Mouse (Mus musculus): Measurements from ENCODE around the gene 3110040N11Rik. TPM values are rescaled to one million over a fixed set of nuclear protein-coding genes. Genes with fewer than 3 reads are reported as not detected.
A peak's percentile ranks its signal among the peaks of the same experiment; 100 is the strongest.
"Not testable (repeated sequence)": the region's sequence is repeated elsewhere in the genome, so short reads cannot be mapped to it uniquely, and the experiment has no call there.

Gene 3110040N11Rik
- 12.8 and 15.4 TPM in 2 replicates for polyA plus RNA-seq (2012; rRNA removed)

DNA sequence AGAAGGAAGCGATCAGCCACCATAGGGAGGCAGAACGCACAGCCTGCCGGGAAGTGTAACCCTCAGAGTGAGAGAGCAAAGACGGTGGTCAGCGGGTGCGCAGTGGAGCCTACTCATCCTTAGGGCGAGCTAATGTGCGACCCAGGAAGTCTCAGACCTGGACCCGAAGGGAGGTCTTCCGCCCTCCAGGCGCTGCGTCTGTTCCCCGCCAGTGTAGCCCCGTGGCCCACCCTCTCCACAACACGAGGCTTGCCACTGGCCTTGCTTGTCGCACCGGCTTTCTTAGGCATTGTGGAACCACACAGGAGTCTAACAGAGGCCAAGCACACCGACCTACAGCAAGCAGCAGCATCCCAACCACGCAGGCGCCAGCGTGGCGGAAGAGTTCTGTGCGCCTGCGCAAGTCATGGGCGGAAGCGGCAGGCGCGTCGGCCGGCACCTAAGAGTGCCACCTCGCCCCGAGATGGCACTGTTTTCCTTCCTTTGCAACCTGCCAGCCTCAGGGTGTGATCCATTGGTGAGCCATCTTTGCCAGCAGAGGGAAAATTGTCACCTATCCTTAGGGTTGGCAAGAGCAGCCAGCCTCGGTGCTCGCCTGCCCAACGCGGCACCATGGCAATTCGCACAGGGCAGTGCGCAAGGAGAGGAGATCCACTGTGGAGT is at the start of gene 3110040N11Rik:
TSS of gene 3110040N11Rik (minus strand) at position 384 of the 663 bp plus-strand sequence.
- no peaks in the 10 kb centered on the region for H3K27me3 ChIP-seq (ENCODE audit: control insufficient read depth, insufficient read depth, low read length)
- H3K4me3 ChIP-seq (ENCODE audit: control insufficient read depth, low read depth, low read length): peak within 1 kb of the TSS; percentile 86
- H3K36me3 ChIP-seq (ENCODE audit: control insufficient read depth, insufficient read depth, low read length): peaks cover 2% of the 10 kb centered on the region; the same call in 1 of the 2 replicates
- H3K27ac ChIP-seq (ENCODE audit: control insufficient read depth, insufficient read depth, low read depth, low read length): peak within 1 kb of the TSS; percentile 75
- TF ChIP-seq CTCF (IDR thresholded peaks at IDR 0.05; ENCODE audit: control insufficient read depth, insufficient read depth, insufficient replicate concordance, low read depth, low read length) (peak; percentile 29; the same call in 1 of the 2 replicates), POLR2A (IDR thresholded peaks at IDR 0.05; ENCODE audit: control insufficient read depth, low read depth, low read length) (peak; percentile 94)
- peaks cover 5% of the 10 kb centered on the region for H3K4me1 ChIP-seq (ENCODE audit: control insufficient read depth, insufficient read depth, low read length)

DNA sequence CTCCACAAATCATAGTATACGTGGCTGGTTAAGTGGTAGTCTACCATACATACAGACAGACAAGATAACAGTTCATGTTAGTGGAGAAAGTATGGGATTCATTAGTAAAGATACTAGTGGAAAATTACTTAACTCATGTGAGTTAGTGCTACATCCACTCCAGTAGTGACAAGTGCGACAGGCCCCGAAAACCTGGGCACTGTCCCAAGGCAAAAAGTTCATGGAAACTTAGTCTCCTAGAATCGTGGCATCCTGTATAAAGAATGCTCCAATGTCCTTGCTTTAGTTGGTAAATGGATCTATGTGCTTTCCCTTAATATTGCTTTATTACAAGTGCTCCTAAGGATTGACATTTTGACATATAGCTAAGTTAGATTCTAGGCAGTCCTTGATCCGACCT is 48.5 kb upstream of the 3110040N11Rik start:
- H3K27me3 ChIP-seq (ENCODE audit: control insufficient read depth, insufficient read depth, low read length); H3K4me1 ChIP-seq (ENCODE audit: control insufficient read depth, insufficient read depth, low read length); H3K27ac ChIP-seq (ENCODE audit: control insufficient read depth, insufficient read depth, low read depth, low read length); H3K36me3 ChIP-seq (ENCODE audit: control insufficient read depth, insufficient read depth, low read length); H3K4me3 ChIP-seq (ENCODE audit: control insufficient read depth, low read depth, low read length): not testable (repeated sequence)

DNA sequence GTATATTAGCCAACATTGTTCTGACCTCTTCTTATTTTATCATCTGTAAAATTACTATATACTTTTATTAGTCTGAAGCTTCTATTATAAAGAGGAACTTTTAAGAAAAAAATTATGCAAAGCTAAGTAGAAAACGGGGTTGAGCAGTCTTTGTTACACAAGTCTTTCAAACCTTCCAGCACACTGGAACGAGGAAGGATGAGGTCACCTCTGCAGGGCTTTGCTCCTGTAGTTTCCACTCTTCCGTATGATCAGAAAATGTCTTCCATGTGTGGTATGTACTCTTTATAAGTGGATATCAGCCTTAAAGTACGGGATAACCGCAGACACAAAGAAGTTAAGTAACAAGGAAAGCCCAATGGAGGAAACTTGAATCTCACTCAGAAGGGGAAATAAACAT is 46.2 kb upstream of the 3110040N11Rik start:
- Histone ChIP-seq H3K4me3 (ENCODE audit: control insufficient read depth, low read depth, low read length) (no peak overlapping the region), H3K27ac (ENCODE audit: control insufficient read depth, insufficient read depth, low read depth, low read length) (no peak overlapping the region)
- TF ChIP-seq CTCF (IDR thresholded peaks at IDR 0.05; ENCODE audit: control insufficient read depth, insufficient read depth, insufficient replicate concordance, low read depth, low read length) (no peak), POLR2A (IDR thresholded peaks at IDR 0.05; ENCODE audit: control insufficient read depth, low read depth, low read length) (no peak)

DNA sequence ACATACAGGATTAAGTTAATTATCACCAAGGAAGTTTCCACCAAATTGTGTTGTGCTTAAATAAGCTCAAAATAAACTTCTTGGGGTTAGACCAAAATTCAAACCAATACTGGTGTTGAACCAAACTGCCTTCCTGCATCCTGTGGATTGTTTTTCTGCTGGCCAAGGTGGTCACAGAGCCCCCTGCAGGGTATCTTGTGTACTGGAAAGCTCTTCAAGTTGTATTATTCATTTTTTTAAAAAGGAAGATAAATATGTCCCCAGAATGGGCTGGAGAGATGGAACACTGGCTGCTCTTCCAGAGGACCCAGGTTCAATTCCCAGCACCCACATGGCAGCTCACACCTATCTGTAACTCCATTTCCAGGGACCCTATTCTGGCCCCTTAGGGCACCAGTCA is 45.6 kb upstream of the 3110040N11Rik start:
- H3K4me3 ChIP-seq (ENCODE audit: control insufficient read depth, low read depth, low read length): no peak overlapping the region
- peaks cover 2% of the 10 kb centered on the region for H3K4me1 ChIP-seq (ENCODE audit: control insufficient read depth, insufficient read depth, low read length)
- H3K36me3 ChIP-seq (ENCODE audit: control insufficient read depth, insufficient read depth, low read length): no peaks in the 10 kb centered on the region
- H3K27me3 ChIP-seq (ENCODE audit: control insufficient read depth, insufficient read depth, low read length): no peaks in the 10 kb centered on the region
- no peak for TF ChIP-seq CTCF (IDR thresholded peaks at IDR 0.05; ENCODE audit: control insufficient read depth, insufficient read depth, insufficient replicate concordance, low read depth, low read length)
- no peak for TF ChIP-seq POLR2A (IDR thresholded peaks at IDR 0.05; ENCODE audit: control insufficient read depth, low read depth, low read length)
- no peak overlapping the region for H3K27ac ChIP-seq (ENCODE audit: control insufficient read depth, insufficient read depth, low read depth, low read length)

More for the DNA sequence above, 46.2 kb upstream of the 3110040N11Rik start:
- H3K27me3 ChIP-seq (ENCODE audit: control insufficient read depth, insufficient read depth, low read length): no peaks in the 10 kb centered on the region
- no peaks in the 10 kb centered on the region for H3K4me1 ChIP-seq (ENCODE audit: control insufficient read depth, insufficient read depth, low read length)
- H3K36me3 ChIP-seq (ENCODE audit: control insufficient read depth, insufficient read depth, low read length): no peaks in the 10 kb centered on the region

DNA sequence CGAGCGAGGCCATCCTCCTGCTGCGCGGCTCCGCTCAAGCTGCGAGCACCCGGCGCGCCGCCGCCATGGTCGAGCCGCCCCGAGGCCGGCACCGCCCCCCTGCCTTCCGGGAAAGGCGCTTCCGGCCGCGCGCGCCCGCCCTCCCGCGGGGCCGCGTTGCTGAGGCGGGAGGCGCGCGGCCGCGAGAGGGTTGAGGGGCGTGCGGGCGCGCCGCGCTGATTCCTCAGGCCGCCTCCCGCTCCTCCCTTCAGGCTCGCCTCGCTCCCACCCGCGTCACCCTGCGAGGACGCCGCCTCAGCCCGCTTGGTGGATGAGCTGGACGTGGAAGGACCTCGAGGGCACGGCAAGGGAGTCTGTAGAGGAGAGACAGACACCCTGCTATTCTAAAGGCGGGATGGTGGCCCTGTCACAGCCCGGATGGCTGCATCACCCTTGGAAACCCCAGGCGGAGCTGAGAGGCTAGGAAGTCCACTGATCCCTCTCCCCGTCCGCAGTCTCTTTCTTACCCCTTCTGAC is 40.2 kb upstream of the 3110040N11Rik start, which contains the start of gene Btbd1:
TSS of gene Btbd1 (minus strand) at position 53 of the 516 bp plus-strand sequence.
- Histone ChIP-seq H3K27me3 (ENCODE audit: control insufficient read depth, insufficient read depth, low read length) (no peaks in the 10 kb centered on the region), H3K4me1 (ENCODE audit: control insufficient read depth, insufficient read depth, low read length) (peaks cover 6% of the 10 kb centered on the region), H3K4me3 (ENCODE audit: control insufficient read depth, low read depth, low read length) (peak within 1 kb of the TSS; percentile 84), H3K27ac (ENCODE audit: control insufficient read depth, insufficient read depth, low read depth, low read length) (peak within 1 kb of the TSS; percentile 96), H3K36me3 (ENCODE audit: control insufficient read depth, insufficient read depth, low read length) (no peaks in the 10 kb centered on the region)
- TF ChIP-seq POLR2A (IDR thresholded peaks at IDR 0.05; ENCODE audit: control insufficient read depth, low read depth, low read length) (peak; percentile 74), CTCF (IDR thresholded peaks at IDR 0.05; ENCODE audit: control insufficient read depth, insufficient read depth, insufficient replicate concordance, low read depth, low read length) (no peak)

DNA sequence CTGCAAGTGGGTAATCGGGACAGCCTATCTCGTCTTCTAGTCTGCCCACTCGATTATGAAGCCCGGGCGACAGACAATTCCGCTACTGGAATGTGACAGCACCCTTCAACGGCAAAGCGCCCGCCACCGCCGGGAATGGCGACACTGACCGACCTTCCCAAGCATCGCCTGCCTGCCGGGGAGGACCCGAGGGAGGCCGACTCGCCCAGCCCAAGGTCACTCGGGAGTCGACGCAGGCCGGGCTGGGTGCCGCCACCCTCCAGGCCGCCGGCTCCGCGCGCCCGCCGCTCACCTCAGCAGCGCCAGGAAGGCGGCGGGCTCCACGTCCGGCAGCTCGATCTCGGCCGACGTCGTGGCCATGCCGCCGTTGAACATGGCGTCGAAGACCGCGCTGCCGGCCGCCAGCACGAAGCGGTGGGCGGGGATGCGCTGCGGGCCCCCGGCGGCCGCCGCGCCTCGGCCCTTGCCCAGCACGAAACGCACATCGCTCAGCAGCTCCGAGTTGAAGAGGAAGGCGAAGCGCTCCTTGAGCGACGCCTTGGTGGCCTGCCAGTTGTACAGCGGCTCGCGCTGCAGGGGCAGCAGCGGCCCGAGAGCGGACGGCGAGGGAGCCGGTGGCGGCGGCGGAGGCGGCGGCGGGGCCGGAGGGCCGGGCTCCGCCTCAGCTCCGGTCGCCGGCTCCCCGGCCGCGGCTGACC is 39.6 kb upstream of the 3110040N11Rik start:
- no peak for TF ChIP-seq CTCF (IDR thresholded peaks at IDR 0.05; ENCODE audit: control insufficient read depth, insufficient read depth, insufficient replicate concordance, low read depth, low read length)
- peak; percentile 48; the same call in 1 of the 2 replicates for TF ChIP-seq POLR2A (IDR thresholded peaks at IDR 0.05; ENCODE audit: control insufficient read depth, low read depth, low read length)
- H3K27ac ChIP-seq (ENCODE audit: control insufficient read depth, insufficient read depth, low read depth, low read length): peak overlapping the region; percentile 96
- H3K4me1 ChIP-seq (ENCODE audit: control insufficient read depth, insufficient read depth, low read length): peaks cover 6% of the 10 kb centered on the region
- peak overlapping the region; percentile 84 for H3K4me3 ChIP-seq (ENCODE audit: control insufficient read depth, low read depth, low read length)
- H3K36me3 ChIP-seq (ENCODE audit: control insufficient read depth, insufficient read depth, low read length): no peaks in the 10 kb centered on the region
- H3K27me3 ChIP-seq (ENCODE audit: control insufficient read depth, insufficient read depth, low read length): no peaks in the 10 kb centered on the region

Measured in testis, adult 2 months (tissue).